Mouse (Mus musculus) midbrain, embryonic 10.5 days (tissue): ENCODE measurements around the gene Rapsn. TPM values are rescaled to one million over a fixed set of nuclear protein-coding genes. Genes with fewer than 3 reads are reported as not detected.

ENCODE experiments used
- DNase-seq: peaks from one replicate; pipeline ENCODE4 v3.0.0-alpha.2; 2017; ENCODE audit warnings: low spot score
- H3K27ac ChIP-seq: fragments of 300-500 bp; sonication (generic); replicated peaks from 2 replicates; pipeline ENCODE4 v1.5.1; 2016; ENCODE audit warnings: mild to moderate bottlenecking
- H3K27me3 ChIP-seq: fragments of 300-500 bp; sonication (generic); 2 replicates; pipeline ENCODE4 v1.6.1; 2016; ENCODE audit warnings: low read depth, mild to moderate bottlenecking; ENCODE audit not compliant: poor library complexity, severe bottlenecking
- H3K36me3 ChIP-seq: fragments of 300-500 bp; sonication (generic); 2 replicates; pipeline ENCODE4 v1.6.1; 2016; ENCODE audit warnings: mild to moderate bottlenecking, moderate library complexity
- H3K4me1 ChIP-seq: fragments of 300-500 bp; sonication (generic); 2 replicates; pipeline ENCODE4 v1.6.1; 2016
- H3K4me3 ChIP-seq: fragments of 300-500 bp; sonication (generic); 2 replicates; pipeline ENCODE4 v1.5.1; 2016; ENCODE audit warnings: mild to moderate bottlenecking, moderate library complexity
- H3K9me3 ChIP-seq: fragments of 300-500 bp; sonication (generic); replicated peaks from 2 replicates; pipeline ENCODE4 v1.6.1; 2016; ENCODE audit warnings: mild to moderate bottlenecking
- WGBS: fragments of 180-500 bp; shearing (Covaris S2); methylation state at CpG from one replicate; pipeline ENCODE4 v1.1.7; 2016; 5-methylcytosine and 5-hydroxymethylcytosine counted together
- polyA plus RNA-seq: library from polyadenylated mRNA; unstranded; fragments of >200 nt; fragmentation: Nextera tagmentation; extraction: Ambion mirVana; gene quantifications from 2 replicates; pipeline ENCODE4 v1.2.1, GENCODE M21; 2016

The Rapsn gene
- polyA plus RNA-seq, 1 experiment from 2014 or later, result 1.7 TPM

DNA sequence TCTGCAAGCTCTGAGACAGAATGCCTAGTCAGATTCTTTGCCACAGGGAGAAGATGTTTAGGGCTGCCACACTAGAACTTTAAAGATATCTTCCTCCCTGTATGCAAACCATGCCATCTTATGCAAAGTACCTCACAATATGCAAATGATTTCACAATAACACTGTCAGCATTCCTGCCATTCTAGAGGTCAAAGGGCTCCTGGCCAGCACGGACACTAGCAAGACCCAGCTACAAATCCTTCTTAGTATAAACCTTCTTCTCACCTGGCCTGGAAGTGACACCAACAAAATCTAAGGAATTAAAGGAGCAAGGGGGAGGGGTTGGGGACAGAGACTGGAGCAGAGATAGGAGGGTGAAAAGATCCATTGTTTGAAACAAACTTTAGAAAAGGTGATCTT is 36.7 kb downstream of the Rapsn start:
- 0 out of 2 replicates have a peak, but pooled peaks cover 3% of the 10 kb centered on the region for H3K36me3 ChIP-seq
- no peak overlapping the region for H3K4me3 ChIP-seq
- no peak for DNase-seq
- no peak overlapping the region for H3K27ac ChIP-seq
- H3K27me3 ChIP-seq, result 0 out of 2 replicates have a peak, but pooled peaks cover 5% of the 10 kb centered on the region
- H3K9me3 ChIP-seq, result no peaks in the 10 kb centered on the region
- 25% methylated on average over 1 of the region's 1 CpGs for WGBS
- H3K4me1 ChIP-seq, result peaks cover 30% of the 10 kb centered on the region

DNA sequence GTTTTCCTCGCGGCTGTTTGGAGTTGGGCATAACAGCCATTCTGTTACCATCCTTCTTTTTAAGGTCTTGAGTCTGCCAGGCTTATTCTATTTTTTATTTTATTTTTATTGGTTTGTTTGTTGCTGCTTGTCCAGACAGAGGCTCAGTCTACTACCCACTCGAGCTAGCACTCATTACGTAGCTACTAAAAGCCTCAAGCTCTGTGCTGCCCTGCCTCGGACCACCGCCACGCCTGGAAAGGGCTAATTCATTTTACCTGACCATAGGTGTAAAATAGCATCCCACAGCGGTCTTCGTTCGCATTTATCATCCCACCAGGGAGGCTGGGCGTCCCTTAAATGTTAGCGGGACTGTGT is 42.5 kb downstream of the Rapsn start:
- Histone ChIP-seq H3K27ac (peak overlapping the region; percentile 82; the same call in 1 of the 2 replicates), H3K27me3 (peaks cover 9% of the 10 kb centered on the region; the same call in 1 of the 2 replicates), H3K36me3 (no peaks in the 10 kb centered on the region), H3K9me3 (no peaks in the 10 kb centered on the region), H3K4me1 (peaks cover 17% of the 10 kb centered on the region), H3K4me3 (peak overlapping the region; percentile 65)
- WGBS, result 20% methylated on average over 12 of the region's 12 CpGs
- no peak for DNase-seq

DNA sequence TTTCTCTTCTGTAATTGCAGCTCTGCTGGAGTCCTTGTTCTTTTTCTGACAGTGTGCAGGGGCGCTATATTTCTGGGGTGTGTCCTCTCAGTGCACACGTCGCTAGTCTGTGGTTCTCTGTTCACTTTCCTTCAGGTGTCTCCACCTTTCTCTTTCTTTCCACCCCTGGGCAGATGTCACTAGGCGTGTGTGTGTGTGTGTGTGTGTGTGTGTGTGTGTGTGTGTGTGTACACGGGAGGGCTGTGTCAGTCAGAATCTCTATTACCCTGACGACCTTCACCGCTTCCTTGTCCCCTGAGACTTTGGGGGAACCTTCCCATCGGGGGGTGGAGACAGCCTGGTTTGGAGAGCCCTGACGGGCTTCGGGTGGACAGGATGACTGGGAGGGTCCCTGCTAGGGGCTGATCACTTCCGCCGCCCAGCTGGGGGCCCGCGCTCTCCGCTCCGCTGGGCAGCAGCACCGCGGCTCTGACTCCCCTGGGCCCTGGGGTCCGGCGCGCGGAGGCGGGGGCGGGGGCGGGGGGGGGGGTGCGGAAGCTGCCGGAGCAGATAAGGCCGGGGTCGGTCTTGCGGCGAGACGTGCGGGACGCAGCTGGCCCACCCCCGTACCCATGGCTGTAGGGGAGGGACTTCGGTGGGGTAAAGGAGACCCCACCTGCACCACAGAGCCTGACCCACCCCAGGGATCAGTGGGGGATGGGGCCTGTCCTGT is 43.0 kb downstream of the Rapsn start:
- Histone ChIP-seq H3K9me3 (no peaks in the 10 kb centered on the region), H3K36me3 (no peaks in the 10 kb centered on the region), H3K4me3 (peak overlapping the region; percentile 65), H3K27me3 (peaks cover 9% of the 10 kb centered on the region; the same call in 1 of the 2 replicates), H3K27ac (peak overlapping the region; percentile 82), H3K4me1 (peaks cover 17% of the 10 kb centered on the region)
- under 1% methylated on average over 33 of the region's 36 CpGs for WGBS
- peak; percentile 50 for DNase-seq

DNA sequence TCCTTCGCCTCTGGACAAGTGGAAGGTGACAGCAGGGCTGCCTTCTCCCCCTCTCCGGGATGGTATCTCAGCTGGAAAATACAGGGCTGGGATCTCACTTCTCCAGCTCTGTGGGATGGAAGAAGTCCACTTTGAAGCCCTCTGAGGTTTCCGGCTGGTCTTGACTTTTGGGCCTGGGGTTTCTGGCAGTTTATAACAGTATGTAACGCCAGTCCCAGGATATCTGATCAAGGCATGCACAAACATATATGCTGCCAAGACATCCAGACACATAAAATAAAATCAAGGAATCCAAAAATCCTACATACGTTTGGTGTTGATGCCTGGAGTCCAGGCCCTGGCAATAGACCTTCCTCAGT is 43.6 kb downstream of the Rapsn start:
- Histone ChIP-seq H3K4me3 (peak overlapping the region; percentile 65), H3K27me3 (peaks cover 9% of the 10 kb centered on the region; the same call in 1 of the 2 replicates), H3K9me3 (no peaks in the 10 kb centered on the region), H3K4me1 (peaks cover 17% of the 10 kb centered on the region), H3K27ac (peak overlapping the region; percentile 82), H3K36me3 (no peaks in the 10 kb centered on the region)
- 34% methylated on average over 5 of the region's 5 CpGs for WGBS
- no peak for DNase-seq

DNA sequence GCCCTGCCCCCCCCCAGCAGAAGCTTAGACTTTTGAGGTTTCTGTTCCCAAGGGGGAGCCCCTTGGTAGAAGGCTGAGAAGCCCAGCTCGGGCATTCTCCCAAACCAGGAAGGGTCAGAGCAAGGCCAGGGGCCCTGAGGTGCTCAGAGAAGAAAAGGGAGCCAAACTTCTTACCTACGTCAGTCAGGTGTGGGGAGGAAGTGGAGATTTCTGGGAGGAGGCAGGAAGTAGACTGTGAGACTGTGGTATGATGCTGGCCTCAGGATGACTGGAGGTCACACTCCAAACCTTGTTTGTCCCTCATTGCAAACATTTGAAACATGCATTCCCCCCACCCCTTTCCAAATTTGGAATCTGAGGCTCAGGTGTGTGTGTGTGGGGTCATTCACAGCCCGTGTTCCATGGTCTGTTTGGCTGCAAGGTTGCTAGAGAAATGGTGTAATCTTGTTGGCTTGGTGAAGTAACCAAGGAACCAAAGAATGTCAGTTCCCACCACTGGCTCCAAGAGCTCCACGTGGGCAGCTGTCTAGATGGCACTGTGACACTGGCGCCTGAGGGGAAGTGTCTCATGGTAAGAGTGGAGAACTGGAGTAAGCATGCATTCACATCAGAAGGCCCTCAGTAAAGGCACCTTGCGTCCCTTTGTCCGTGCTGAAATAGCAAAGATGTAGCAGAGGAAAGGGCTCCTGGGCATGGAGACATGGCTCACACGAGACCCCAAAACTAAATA is 45.5 kb downstream of the Rapsn start:
- Histone ChIP-seq H3K4me1 (peaks cover 18% of the 10 kb centered on the region), H3K36me3 (no peaks in the 10 kb centered on the region), H3K9me3 (no peaks in the 10 kb centered on the region), H3K4me3 (no peak overlapping the region), H3K27me3 (peaks cover 9% of the 10 kb centered on the region; the same call in 1 of the 2 replicates), H3K27ac (no peak overlapping the region)
- no peak for DNase-seq
- 82% methylated on average over 8 of the region's 8 CpGs for WGBS

DNA sequence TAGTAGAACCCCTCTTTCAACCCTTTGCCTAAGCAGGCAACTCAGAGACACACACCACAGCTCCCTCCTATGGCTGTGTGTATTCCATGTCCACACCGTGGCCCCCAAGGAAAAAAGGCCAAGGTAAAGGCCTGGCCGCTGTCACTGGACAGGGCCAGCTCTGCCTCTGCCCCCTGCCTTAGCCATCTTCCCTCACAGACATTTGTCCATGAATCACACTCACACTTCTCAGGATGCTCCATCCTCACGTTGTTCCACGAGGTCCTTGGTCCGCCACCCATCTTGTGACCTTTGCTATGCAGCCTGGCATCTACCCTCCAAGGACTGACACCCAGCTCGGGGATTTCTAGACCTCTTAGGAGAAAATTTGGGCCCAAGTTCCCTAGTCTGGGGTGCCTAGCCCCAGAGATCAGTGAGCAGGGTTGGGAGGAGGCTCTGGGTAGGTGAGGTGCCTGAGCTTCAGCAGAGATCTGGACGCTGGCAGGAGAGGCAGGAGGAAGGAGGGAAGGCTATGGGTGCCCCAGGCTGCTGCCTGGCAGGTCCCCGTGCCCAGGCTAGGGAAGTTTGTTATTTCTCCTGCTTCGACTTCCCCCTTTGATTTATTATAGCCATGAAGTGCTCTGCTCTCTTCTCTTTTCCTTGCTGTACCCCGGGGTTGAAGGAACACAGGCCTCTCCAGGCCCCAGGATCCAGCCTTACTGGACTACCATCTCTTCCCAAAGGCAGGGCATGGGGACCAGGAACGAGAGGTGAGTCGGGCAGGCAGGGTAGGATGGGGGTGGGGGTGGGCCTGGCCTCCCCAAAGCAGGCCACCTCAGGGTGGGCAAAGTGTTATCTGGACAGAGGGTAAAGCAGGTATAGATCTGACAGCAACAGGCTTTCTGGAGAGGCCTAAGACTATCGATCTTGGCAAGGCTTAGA is 46.6 kb downstream of the Rapsn start, which contains the start of gene Spi1:
TSS of gene Spi1 (plus strand) at position 616 of the 921 bp plus-strand sequence.
- H3K4me3 ChIP-seq, result no peak within 1 kb of the TSS
- peaks cover 9% of the 10 kb centered on the region; the same call in 1 of the 2 replicates for H3K27me3 ChIP-seq
- 84% methylated on average over 13 of the region's 13 CpGs for WGBS
- H3K36me3 ChIP-seq, result no peaks in the 10 kb centered on the region
- no peak for DNase-seq
- peak within 1 kb of the TSS; percentile 28; the same call in 1 of the 2 replicates for H3K27ac ChIP-seq
- H3K4me1 ChIP-seq, result peaks cover 25% of the 10 kb centered on the region
- no peaks in the 10 kb centered on the region for H3K9me3 ChIP-seq

DNA sequence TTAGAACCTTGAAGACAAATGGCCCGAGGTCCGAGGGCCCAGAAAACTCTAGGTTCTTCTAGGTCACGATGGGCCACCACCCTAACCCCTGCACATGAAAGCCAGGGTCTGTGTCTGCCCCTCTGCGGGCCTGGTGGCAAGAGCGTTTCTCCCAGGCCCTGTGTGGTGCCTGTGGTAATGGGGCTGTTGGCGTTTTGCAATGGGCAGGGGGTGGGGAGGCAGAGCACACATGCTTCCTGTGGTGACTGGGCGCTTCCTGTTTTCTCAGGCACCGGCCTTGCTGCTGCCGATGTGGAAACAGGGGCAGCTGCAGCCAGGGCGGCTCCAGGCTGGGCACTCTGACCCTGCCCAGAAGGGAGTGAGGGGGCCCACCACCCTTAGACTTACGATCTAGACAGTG is 47.4 kb downstream of the Rapsn start:
- Histone ChIP-seq H3K9me3 (no peaks in the 10 kb centered on the region), H3K4me3 (no peak overlapping the region), H3K4me1 (peaks cover 25% of the 10 kb centered on the region), H3K36me3 (no peaks in the 10 kb centered on the region), H3K27ac (peak overlapping the region; percentile 28; the same call in 1 of the 2 replicates), H3K27me3 (peaks cover 1% of the 10 kb centered on the region; the same call in 1 of the 2 replicates)
- DNase-seq, result no peak
- WGBS, result 75% methylated on average over 11 of the region's 11 CpGs

DNA sequence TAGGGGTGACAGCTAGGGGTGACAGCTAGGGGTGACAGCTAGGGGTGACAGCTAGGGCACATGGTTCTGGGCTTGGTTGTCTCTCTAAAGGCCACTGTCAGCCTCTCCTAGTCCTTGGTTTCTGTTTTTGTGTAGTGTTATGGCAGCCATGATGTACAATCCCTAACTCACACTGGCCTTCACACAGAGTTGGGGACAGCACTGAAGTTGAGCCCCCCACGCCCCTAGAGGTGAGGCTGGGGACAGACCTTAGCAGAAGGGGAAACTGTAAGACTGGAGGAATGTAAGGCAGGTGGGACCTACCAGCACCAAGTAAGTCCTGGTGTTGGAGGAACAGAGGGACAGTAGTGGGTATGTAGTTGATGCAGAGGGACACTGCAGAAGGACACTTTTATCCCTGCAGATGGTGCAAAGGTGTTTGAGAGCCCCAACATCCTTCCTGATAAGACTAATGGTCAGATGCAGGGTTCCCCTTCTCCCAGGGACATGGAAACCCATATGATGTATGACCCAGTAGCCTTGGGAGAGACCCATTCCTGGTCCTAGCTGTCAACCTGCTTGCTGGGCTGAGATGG is 48.0 kb downstream of the Rapsn start:
- H3K27me3 ChIP-seq, result no peaks in the 10 kb centered on the region
- 56% methylated on average over 1 of the region's 1 CpGs for WGBS
- no peak for DNase-seq
- H3K9me3 ChIP-seq, result no peaks in the 10 kb centered on the region
- no peaks in the 10 kb centered on the region for H3K36me3 ChIP-seq
- peak overlapping the region; percentile 28; the same call in 1 of the 2 replicates for H3K27ac ChIP-seq
- peaks cover 19% of the 10 kb centered on the region for H3K4me1 ChIP-seq
- H3K4me3 ChIP-seq, result no peak overlapping the region

DNA sequence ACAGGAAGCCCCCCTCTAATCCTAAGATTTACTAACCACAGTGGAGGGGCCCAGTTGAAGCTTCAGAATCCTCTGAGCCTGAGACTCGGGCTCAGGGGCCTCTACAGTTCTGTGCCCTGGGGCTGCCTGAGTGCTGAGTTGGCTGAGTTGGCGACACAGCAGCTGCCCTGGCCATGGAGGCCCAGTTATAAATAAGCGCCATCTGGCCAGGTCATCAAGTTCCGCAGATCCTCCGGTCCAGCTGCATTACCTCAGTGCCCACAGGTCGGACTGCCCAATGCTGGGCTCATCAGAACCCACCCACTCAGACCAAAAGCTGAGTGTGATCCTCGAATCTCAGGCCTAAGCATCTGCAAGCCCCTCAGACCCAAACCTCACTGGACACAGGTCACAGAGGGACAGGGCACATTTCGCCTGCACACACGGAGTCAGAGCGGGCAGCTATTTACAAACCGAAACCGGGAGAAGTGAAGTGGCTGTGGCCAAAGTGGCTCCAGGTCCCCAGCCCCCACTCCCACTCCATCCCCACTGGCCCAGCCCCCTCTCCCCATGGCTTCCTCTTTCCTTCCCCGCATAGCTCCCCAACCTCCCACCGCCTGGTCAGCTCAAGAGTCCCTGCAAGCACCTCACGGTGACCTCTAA is 48.9 kb downstream of the Rapsn start:
- no peak overlapping the region for H3K4me3 ChIP-seq
- H3K9me3 ChIP-seq, result no peaks in the 10 kb centered on the region
- WGBS, result 89% methylated on average over 15 of the region's 15 CpGs
- DNase-seq, result no peak
- H3K27me3 ChIP-seq, result no peaks in the 10 kb centered on the region
- H3K36me3 ChIP-seq, result no peaks in the 10 kb centered on the region
- peaks cover 11% of the 10 kb centered on the region for H3K4me1 ChIP-seq
- no peak overlapping the region for H3K27ac ChIP-seq

DNA sequence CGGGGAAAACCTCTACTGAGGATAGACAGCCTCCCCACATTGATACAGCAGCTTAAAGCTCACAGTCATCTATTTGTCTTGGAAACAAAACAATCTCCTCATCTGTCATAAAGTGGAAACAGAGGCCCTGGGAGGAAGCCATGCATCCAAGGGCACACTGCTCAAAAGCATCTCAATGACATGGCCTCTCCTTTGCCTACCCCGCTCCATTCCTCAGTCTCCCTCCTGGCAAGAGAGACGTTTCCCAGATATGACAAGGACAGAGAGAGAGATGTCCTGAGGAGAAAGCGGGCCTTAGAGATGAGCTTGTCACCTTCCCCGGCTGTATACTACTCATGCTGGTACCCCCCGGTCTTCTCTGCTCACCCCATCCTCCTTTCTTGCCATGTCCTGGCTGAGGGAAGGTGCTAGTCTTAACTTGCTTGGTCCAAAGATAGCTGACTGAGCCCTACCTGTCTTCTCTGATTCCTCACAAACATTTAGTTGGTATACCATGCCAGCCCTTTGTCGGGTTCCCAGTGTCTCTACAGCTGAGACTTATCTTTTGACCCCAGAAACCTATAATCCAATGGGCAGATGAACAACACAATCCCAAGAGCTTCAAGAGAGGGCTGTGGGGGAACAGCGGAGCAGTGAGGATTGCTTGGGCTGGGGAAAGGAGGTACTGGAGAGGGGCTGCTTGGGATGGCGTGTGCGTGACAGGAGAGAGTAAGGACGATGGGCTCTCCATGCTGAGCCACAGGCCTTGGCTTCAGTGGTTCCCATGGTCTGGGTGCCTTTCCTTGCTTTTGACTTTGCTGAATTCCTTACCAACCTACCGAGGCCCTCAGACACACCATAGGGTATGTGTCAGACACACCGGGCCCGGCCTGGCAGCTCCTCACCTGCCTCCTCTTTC is 50.3 kb downstream of the Rapsn start:
- peaks cover 9% of the 10 kb centered on the region for H3K4me1 ChIP-seq
- H3K27me3 ChIP-seq, result no peaks in the 10 kb centered on the region
- no peak overlapping the region for H3K4me3 ChIP-seq
- H3K9me3 ChIP-seq, result no peaks in the 10 kb centered on the region
- WGBS, result 87% methylated on average over 14 of the region's 14 CpGs
- peak overlapping the region; percentile 63 for H3K27ac ChIP-seq
- DNase-seq, result no peak
- H3K36me3 ChIP-seq, result no peaks in the 10 kb centered on the region
